Mouse (Mus musculus): Measurements from ENCODE around the gene Slc12a8. TPM values are rescaled to one million over a fixed set of nuclear protein-coding genes. Genes with fewer than 3 reads are reported as not detected.

The Slc12a8 gene
- polyA plus RNA-seq, 1 experiment from 2014 or later, result 0.50 TPM

DNA sequence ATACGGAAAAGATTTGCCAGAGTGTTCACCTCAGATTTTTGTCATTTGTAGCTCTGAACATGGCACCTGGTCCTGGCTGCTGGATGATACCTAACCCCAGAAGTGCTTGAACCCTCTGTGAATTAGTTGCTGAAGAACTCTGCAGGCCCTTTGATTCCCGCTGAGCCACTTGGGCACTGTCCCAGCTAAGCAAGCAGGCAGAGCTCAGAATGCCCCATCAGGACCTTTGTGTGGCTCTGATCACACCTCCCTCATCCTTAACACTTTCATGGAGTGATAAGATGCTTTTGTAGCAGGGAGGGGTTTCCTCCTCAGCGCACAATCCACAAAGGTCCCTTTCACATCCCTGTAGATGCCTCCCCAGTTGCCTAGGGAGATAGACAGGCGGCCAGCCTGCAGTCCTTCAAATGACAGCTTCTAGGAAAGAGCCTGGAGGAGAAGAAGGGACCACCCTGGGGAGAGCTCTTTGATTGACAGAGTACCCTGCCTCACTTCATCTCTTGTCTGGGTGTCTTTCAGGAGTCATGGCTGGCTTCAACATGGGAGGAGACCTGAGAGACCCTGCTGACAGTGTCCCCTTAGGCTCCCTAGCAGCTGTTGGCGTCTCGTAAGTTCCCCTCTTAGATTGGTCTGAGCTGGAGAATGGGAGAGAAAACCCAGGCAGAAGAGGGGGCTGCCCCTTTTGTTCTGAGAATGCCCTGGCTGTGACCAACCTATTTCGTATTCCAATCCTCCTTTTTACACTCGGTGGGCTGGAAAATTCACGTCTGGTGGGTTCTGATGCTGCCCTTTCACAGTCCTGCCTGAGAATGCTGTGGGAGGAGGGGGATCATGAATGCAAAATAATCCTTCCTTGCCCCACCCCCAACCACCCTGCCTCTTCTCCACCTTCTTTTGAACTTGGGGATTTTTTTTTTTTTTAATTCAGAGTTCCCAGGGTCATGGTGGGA lies 88.8 kb downstream of the Slc12a8 start:
- peak overlapping the region; percentile 91 for H3K27ac ChIP-seq
- H3K4me2 ChIP-seq (replicated peaks), result peak overlapping the region; percentile 1; the same call in 1 of the 2 replicates
- H3K27me3 ChIP-seq, result no peaks in the 10 kb centered on the region
- 7% methylated on average over 9 of the region's 9 CpGs for WGBS
- H3K36me3 ChIP-seq, result no peaks in the 10 kb centered on the region
- H3K9me3 ChIP-seq, result no peaks in the 10 kb centered on the region
- no peak overlapping the region for H3K9ac ChIP-seq (replicated peaks)
- peaks cover 41% of the 10 kb centered on the region for H3K4me1 ChIP-seq (replicated peaks)
- peak; percentile 94 for ATAC-seq
- H3K4me3 ChIP-seq (replicated peaks), result no peak overlapping the region

DNA sequence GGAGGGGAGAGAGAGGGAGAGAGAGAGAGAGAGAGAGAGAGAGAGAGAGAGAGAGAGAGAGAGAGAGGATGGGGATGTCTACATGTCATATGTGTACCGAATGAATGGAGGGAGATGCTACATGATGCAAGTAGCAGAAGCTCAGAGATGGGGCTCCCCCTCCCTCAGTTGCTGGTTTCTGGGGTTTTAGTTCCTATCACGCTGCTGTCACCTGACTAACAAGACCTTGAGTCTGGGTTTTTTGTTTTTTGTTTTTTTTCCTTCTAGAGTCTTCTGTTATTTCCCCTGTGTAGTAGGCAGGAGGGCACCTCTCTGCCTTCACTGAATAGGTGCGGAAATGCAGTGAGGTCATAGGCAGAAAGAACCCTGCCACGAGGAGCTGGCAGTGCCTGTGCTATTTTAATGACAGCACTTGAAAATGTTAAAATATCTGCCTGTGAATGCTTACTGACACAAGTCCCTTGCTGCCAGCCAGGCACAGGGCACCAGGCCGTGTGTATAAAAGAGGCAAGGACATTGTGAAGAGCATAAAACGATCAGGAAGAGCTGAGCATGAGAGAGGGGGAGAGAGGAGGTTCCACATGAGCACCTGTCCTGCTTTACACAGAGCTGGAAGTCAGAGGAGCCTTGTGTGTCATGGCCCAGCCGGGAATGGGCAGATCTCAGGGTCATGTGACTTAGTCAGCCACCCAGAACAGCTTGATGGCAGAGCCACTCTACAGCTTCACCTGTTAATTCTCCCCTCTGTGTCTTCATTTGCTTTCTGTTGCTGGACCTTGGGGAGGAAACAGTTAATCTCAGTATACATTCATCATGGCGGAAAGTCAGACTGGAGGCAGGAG lies 89.8 kb downstream of the Slc12a8 start:
- no peak overlapping the region; the same call in 1 of the 2 replicates for H3K9ac ChIP-seq (replicated peaks)
- H3K4me2 ChIP-seq (replicated peaks), result 0 out of 2 replicates have a peak overlapping the region, but pooled peaks have one; percentile 15
- H3K27me3 ChIP-seq, result no peaks in the 10 kb centered on the region
- H3K9me3 ChIP-seq, result no peaks in the 10 kb centered on the region
- peak overlapping the region; percentile 91 for H3K27ac ChIP-seq
- peaks cover 46% of the 10 kb centered on the region for H3K4me1 ChIP-seq (replicated peaks)
- ATAC-seq, result peak; percentile 22; the same call in 1 of the 2 replicates
- H3K36me3 ChIP-seq, result no peaks in the 10 kb centered on the region
- WGBS, result 23% methylated on average over 8 of the region's 8 CpGs
- no peak overlapping the region for H3K4me3 ChIP-seq (replicated peaks)

DNA sequence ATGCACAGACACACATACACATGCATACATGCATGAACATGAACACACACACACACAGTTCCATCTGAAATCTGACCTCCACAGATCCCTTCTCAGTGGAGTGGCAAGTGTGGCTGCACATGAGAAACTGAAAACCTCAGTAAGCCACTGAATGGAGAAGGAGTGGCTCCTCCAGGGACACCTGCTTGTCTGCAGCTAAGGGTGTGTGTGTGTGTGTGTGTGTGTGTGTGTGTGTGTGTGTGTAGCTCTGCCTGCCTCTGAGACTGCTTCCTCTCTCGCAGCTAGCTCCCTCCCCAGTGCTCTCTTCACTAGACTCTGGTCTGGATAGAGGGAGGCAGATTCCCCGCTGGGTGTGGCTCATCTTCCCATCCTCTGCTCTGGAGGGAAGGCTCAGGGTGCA lies 92.4 kb downstream of the Slc12a8 start:
- H3K27me3 ChIP-seq, result no peaks in the 10 kb centered on the region
- no peak overlapping the region for H3K4me2 ChIP-seq (replicated peaks)
- H3K27ac ChIP-seq, result no peak overlapping the region
- H3K4me3 ChIP-seq (replicated peaks), result no peak overlapping the region
- H3K36me3 ChIP-seq, result no peaks in the 10 kb centered on the region
- no peak for ATAC-seq
- H3K4me1 ChIP-seq (replicated peaks), result peaks cover 46% of the 10 kb centered on the region
- no peaks in the 10 kb centered on the region for H3K9me3 ChIP-seq
- 68% methylated on average over 2 of the region's 2 CpGs for WGBS
- no peak overlapping the region for H3K9ac ChIP-seq (replicated peaks)

DNA sequence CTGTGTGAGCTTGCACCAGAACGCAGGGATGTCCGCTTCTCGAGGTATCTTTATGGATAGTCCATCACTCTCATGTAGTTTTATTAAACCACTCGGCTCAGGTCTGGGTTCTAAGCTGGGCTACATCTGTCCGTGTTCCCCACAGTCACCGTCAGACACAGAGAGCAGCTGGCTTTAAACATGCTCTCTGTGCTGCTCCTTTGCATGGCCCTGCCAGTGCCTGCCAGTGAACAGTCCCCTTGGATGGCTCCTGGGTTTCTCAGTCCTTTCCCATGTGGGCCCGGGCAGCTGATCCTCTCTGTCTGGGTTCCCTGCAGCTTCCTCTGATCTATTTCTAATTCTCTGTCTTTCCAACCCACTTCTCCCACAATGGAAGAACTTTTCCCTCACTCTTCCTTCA lies 93.3 kb downstream of the Slc12a8 start:
- Histone ChIP-seq H3K4me3 (replicated peaks) (no peak overlapping the region), H3K27me3 (no peaks in the 10 kb centered on the region), H3K9ac (replicated peaks) (no peak overlapping the region), H3K4me1 (replicated peaks) (peaks cover 40% of the 10 kb centered on the region), H3K27ac (no peak overlapping the region), H3K4me2 (replicated peaks) (no peak overlapping the region), H3K36me3 (no peaks in the 10 kb centered on the region), H3K9me3 (no peaks in the 10 kb centered on the region)
- no peak for ATAC-seq
- WGBS, result 81% methylated on average over 7 of the region's 7 CpGs

DNA sequence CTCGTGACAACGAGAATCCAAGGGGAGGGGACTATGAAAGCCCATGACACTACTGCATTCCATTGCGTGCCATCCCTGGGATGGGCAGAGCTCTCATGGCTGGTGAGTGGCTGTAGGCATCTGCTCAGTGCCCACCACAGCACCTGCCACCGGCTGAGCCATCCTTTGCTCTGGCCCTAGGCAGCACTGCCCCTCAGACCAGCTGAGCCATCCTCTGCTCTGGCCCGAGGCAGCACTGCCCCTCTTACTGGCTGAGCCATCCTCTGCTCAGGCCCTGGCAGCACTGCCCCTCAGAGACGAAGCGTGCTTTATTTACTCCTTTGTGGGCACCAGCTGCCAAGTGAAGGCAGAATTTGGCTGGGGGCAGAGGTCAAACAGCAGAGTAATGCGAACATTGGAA lies 94.2 kb downstream of the Slc12a8 start:
- Histone ChIP-seq H3K27ac (0 out of 2 replicates have a peak overlapping the region, but pooled peaks have one; percentile 7), H3K4me1 (replicated peaks) (peaks cover 32% of the 10 kb centered on the region), H3K27me3 (no peaks in the 10 kb centered on the region), H3K36me3 (no peaks in the 10 kb centered on the region), H3K4me2 (replicated peaks) (no peak overlapping the region), H3K9me3 (no peaks in the 10 kb centered on the region), H3K4me3 (replicated peaks) (no peak overlapping the region), H3K9ac (replicated peaks) (no peak overlapping the region)
- ATAC-seq, result no peak
- 74% methylated on average over 8 of the region's 8 CpGs for WGBS

DNA sequence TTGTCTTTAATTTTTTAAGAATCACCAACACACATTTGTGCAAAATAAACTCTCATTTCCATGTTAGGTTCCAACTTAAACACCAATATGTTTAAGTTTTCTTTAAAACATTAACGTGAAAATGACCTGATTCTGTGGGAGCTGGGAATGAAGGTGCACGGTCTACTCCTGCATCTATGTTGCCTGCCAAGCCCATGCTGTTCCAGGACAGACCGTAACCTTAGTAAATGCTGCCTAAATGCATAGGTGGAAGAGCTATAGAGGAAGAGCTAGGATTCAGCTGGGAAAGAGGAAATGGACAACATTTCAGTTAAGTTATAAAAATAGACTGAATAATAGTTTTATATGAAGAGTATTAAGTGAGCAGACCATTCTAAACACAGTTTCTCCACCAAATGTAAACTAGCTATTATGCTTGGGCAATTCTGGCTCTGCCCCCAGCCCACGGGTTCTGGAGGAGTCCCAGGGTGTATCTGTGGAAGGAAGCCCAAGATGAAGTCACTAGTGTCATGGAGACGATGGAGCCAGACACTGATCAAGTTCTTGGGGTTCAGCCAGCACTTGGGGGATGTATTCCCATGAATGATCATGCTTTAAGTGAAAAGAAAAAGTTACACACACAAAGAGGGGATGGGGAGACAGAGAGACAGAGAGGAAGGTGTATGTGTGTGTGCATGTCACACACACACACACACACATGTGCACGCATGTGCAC lies 95.1 kb downstream of the Slc12a8 start:
- no peaks in the 10 kb centered on the region for H3K36me3 ChIP-seq
- no peak overlapping the region for H3K9ac ChIP-seq (replicated peaks)
- no peaks in the 10 kb centered on the region for H3K27me3 ChIP-seq
- H3K4me2 ChIP-seq (replicated peaks), result no peak overlapping the region
- H3K4me3 ChIP-seq (replicated peaks), result no peak overlapping the region
- H3K27ac ChIP-seq, result no peak overlapping the region
- peaks cover 25% of the 10 kb centered on the region for H3K4me1 ChIP-seq (replicated peaks)
- no peak for ATAC-seq
- WGBS, result 88% methylated on average over 6 of the region's 6 CpGs
- H3K9me3 ChIP-seq, result no peaks in the 10 kb centered on the region

DNA sequence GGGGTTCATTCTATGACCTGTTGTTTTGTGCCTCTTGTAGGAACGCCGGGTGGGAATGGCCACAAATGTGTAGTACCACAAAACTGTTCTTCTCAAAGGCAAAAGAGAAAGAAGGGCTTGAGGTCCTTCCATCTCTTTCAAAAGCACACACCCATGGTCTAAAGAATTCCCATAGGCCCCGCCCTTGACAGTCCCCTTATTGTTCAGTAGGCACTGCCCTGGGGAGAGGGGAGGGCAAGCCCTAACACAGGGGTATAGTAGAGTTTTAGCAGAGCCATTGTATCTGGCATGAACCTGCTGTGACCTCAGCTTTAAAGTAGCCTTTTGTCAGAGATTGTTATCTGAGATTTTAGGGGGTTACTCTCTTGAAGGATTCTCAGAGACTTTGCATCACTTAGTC lies 98.9 kb downstream of the Slc12a8 start:
- Histone ChIP-seq H3K4me2 (replicated peaks) (no peak overlapping the region), H3K9me3 (no peaks in the 10 kb centered on the region), H3K36me3 (no peaks in the 10 kb centered on the region), H3K4me3 (replicated peaks) (no peak overlapping the region), H3K9ac (replicated peaks) (no peak overlapping the region), H3K27ac (no peak overlapping the region), H3K27me3 (no peaks in the 10 kb centered on the region), H3K4me1 (replicated peaks) (peaks cover 5% of the 10 kb centered on the region)
- ATAC-seq, result no peak
- WGBS, result 56% methylated on average over 3 of the region's 3 CpGs

DNA sequence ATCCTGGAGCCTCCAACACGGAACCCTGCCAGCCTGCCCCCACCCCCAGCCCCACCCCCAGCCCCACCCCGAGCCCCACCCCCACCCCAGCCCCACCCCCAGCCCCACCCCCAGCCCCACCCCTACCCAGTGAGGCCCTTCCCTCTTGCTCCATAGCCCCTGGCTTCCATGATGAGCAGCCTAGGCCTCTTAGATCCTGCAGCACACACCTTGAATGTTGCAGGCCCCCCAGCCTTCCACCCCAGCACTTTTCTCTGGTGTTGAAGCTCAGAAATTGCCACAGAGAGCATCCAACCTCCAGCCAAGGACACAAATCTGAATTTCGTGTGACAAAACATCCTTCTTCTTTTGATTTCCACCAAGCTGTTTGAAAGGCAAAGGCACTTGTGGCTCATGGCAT lies 104.7 kb downstream of the Slc12a8 start:
- 93% methylated on average over 2 of the region's 3 CpGs for WGBS

DNA sequence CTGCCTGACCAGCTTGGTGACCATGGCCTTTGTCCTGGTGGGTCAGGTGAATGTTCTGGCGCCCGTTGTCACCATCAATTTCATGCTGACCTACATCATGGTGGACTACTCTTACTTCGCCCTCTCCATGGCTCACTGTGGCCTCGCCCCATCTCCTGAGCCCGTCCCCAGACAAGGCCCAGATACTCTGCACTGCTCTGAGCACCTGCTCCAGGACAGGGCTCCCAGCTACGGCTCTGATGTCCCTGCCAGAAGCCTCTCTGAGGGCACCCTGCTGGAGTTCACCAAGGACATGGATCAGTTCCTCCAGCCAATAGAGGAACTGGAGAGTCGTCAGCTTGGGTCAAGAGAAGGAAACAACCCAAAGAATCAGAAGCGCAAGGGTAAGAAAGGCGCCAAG lies 107.5 kb downstream of the Slc12a8 start:
- WGBS, result 95% methylated on average over 9 of the region's 9 CpGs
- no peaks in the 10 kb centered on the region for H3K9me3 ChIP-seq
- no peak for ATAC-seq
- H3K4me2 ChIP-seq (replicated peaks), result no peak overlapping the region
- H3K9ac ChIP-seq (replicated peaks), result no peak overlapping the region
- no peak overlapping the region for H3K4me3 ChIP-seq (replicated peaks)
- no peak overlapping the region for H3K27ac ChIP-seq
- H3K27me3 ChIP-seq, result no peaks in the 10 kb centered on the region
- H3K4me1 ChIP-seq (replicated peaks), result no peaks in the 10 kb centered on the region
- H3K36me3 ChIP-seq, result no peaks in the 10 kb centered on the region

More for the DNA sequence above, 104.7 kb downstream of the Slc12a8 start:
- no peak overlapping the region for H3K4me2 ChIP-seq (replicated peaks)
- H3K9me3 ChIP-seq, result no peaks in the 10 kb centered on the region
- no peak for ATAC-seq
- no peak overlapping the region for H3K9ac ChIP-seq (replicated peaks)
- H3K36me3 ChIP-seq, result no peaks in the 10 kb centered on the region
- no peak overlapping the region for H3K4me3 ChIP-seq (replicated peaks)
- no peaks in the 10 kb centered on the region for H3K4me1 ChIP-seq (replicated peaks)
- H3K27me3 ChIP-seq, result no peaks in the 10 kb centered on the region
- no peak overlapping the region for H3K27ac ChIP-seq

DNA sequence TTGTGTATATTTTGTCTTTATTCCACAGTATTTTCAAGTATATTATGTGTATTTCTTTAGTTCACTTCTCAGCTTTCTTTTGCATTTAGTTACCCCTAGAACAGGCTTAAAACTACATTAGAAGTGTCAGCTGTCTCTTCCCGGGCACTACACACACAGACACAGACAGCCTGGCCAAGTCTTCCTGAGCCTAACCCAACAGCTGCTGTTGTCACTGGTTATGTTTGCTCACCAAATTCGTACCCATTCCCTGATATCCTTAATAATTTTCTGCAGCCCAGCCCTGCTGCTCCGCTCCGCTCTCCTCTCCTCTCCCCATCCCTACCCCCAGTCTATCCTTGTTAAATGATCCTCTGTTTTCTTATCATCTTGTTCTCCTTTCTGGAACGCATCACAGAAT lies 112.4 kb downstream of the Slc12a8 start:
- 93% methylated on average over 5 of the region's 5 CpGs for WGBS
- Histone ChIP-seq H3K4me3 (replicated peaks) (no peak overlapping the region), H3K9ac (replicated peaks) (no peak overlapping the region), H3K27ac (no peak overlapping the region), H3K4me1 (replicated peaks) (no peaks in the 10 kb centered on the region), H3K36me3 (no peaks in the 10 kb centered on the region), H3K9me3 (no peaks in the 10 kb centered on the region), H3K4me2 (replicated peaks) (no peak overlapping the region), H3K27me3 (no peaks in the 10 kb centered on the region)
- ATAC-seq, result no peak

DNA sequence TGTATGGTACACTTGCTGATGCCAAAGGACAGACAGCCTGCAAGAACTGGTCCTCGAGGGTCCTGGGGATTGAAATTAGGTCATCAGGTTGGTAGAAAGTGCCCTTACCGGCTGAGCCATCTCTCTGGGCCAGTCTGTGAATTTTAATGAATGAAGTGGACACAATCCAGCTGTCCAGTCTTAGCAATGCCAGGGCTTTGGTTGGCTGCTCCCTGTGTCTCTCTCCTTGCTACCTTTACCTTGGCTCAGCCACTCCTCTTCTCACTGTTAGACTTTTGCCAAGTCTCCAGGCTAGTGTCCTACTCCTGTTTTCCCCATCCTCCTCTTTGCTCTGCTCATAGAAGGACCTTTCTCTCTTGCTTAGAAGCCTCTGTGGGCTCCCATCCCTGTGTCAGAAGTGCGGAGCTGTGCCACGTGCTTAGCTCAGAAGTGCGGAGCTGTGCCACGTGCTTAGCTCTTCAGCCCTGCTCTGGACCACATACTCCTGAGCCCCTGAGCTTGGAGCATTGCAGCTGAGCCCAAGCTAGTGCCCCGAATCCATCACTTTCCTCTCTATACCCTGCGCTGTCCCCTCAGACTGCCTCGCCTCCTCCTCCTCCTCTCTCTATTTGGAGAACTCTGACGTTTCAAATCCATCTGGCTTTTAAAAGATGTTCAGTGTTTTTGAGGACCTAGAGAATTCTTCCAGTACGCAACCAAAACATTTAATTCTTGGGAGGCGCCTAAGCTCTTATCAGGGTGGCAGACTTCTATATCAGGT lies 118.9 kb downstream of the Slc12a8 start:
- 85% methylated on average over 12 of the region's 12 CpGs for WGBS

More for the DNA sequence above, 118.9 kb downstream of the Slc12a8 start:
- H3K4me1 ChIP-seq (replicated peaks), result no peaks in the 10 kb centered on the region
- H3K9ac ChIP-seq (replicated peaks), result no peak overlapping the region
- H3K9me3 ChIP-seq, result no peaks in the 10 kb centered on the region
- no peak for ATAC-seq
- H3K4me2 ChIP-seq (replicated peaks), result no peak overlapping the region
- H3K36me3 ChIP-seq, result no peaks in the 10 kb centered on the region
- no peaks in the 10 kb centered on the region for H3K27me3 ChIP-seq
- H3K4me3 ChIP-seq (replicated peaks), result no peak overlapping the region
- H3K27ac ChIP-seq, result no peak overlapping the region

Data from midbrain, embryonic 13.5 days (tissue).